Mouse (Mus musculus): Measurements from ENCODE around the gene Creb5.

DNA sequence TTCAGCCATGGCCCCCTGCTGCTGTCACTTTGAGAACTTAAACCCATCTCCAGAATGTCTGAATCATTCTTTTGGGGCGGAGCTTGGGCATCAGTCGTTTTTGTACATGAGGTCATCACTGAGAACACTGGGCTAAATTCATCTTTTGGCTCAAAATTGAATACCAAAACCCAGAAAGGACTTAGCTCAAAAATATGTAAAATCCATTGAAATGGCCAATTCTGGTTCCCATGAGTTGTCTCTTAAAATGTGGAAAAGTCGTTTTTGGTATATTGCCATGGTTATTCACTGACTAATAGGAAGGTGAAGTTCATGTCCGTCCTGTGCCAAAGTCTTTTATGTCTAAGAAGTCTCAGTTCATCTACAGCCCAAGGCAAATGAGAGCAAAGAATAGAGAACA is 228.5 kb downstream of the Creb5 start:
- TF ChIP-seq POLR2A (IDR thresholded peaks at IDR 0.05; ENCODE audit: borderline replicate concordance, insufficient read depth, low read length) (no peak), CTCF (IDR thresholded peaks at IDR 0.05; ENCODE audit: borderline replicate concordance, insufficient read depth, low read depth, low read length) (no peak)

Data from cerebellum, adult 2 months (tissue).